Mouse (Mus musculus): ENCODE results near the gene Cntrl.

Gene Cntrl

GRCm38 (mm10) chr2:35216701-35217100, 107.4 kb downstream of the Cntrl start:
- no peak for DNase-seq (ENCODE audit: low spot score in 2 of 2)

- DNase-seq (ENCODE audit: low spot score in 2 of 2) = no peak
These were observed 109.4 kb downstream of the Cntrl start for GRCm38 (mm10) chr2:35218736-35219135.

GRCm38 (mm10) chr2:35222822-35223391, 113.6 kb downstream of the Cntrl start:
- DNase-seq (ENCODE audit: low spot score in 2 of 2) = no peak

GRCm38 (mm10) chr2:35224285-35224684, 115.0 kb downstream of the Cntrl start:
- no peak for DNase-seq (ENCODE audit: low spot score in 2 of 2)

GRCm38 (mm10) chr2:35228145-35228544, 118.9 kb downstream of the Cntrl start:
- no peak for DNase-seq (ENCODE audit: low spot score in 2 of 2)
